Mouse (Mus musculus): Measurements from ENCODE around the gene Maml3.

The Maml3 gene

GRCm38 (mm10) chr3:51830821-51831429 is 274.0 kb downstream of the Maml3 start:
- DNase-seq (ENCODE audit: low read depth, low spot score), result no peak

GRCm38 (mm10) chr3:51825530-51825929 is 279.3 kb downstream of the Maml3 start:
- no peak for DNase-seq (ENCODE audit: low read depth, low spot score)

GRCm38 (mm10) chr3:51824506-51824905 is 280.4 kb downstream of the Maml3 start:
- no peak for DNase-seq (ENCODE audit: low read depth, low spot score)

- DNase-seq (ENCODE audit: low read depth, low spot score), result no peak
These were observed 283.3 kb downstream of the Maml3 start for GRCm38 (mm10) chr3:51821551-51821950.

- DNase-seq (ENCODE audit: low read depth, low spot score), result no peak
These were observed 285.8 kb downstream of the Maml3 start for GRCm38 (mm10) chr3:51819109-51819508.

GRCm38 (mm10) chr3:51817919-51818318 is 287.0 kb downstream of the Maml3 start:
- DNase-seq (ENCODE audit: low read depth, low spot score), result no peak

- no peak for DNase-seq (ENCODE audit: low read depth, low spot score)
These were observed 287.5 kb downstream of the Maml3 start for GRCm38 (mm10) chr3:51817329-51817728.

GRCm38 (mm10) chr3:51816517-51817285 is 288.2 kb downstream of the Maml3 start:
- DNase-seq (ENCODE audit: low read depth, low spot score), result no peak

- DNase-seq (ENCODE audit: low read depth, low spot score), result no peak
These were observed 290.8 kb downstream of the Maml3 start for GRCm38 (mm10) chr3:51814073-51814472.

- no peak for DNase-seq (ENCODE audit: low read depth, low spot score)
These were observed 291.7 kb downstream of the Maml3 start for GRCm38 (mm10) chr3:51813186-51813585.

- no peak for DNase-seq (ENCODE audit: low read depth, low spot score)
These were observed 294.1 kb downstream of the Maml3 start for GRCm38 (mm10) chr3:51810731-51811130.

GRCm38 (mm10) chr3:51809822-51810221 is 295.1 kb downstream of the Maml3 start:
- no peak for DNase-seq (ENCODE audit: low read depth, low spot score)

- DNase-seq (ENCODE audit: low read depth, low spot score), result no peak
These were observed 296.6 kb downstream of the Maml3 start for GRCm38 (mm10) chr3:51807981-51808870.

GRCm38 (mm10) chr3:51805488-51806318 is 299.2 kb downstream of the Maml3 start:
- no peak for DNase-seq (ENCODE audit: low read depth, low spot score)

GRCm38 (mm10) chr3:51803903-51804302 is 301.0 kb downstream of the Maml3 start:
- DNase-seq (ENCODE audit: low read depth, low spot score), result no peak

GRCm38 (mm10) chr3:51799650-51800049 is 305.2 kb downstream of the Maml3 start:
- DNase-seq (ENCODE audit: low read depth, low spot score), result no peak

- no peak for DNase-seq (ENCODE audit: low read depth, low spot score)
These were observed 308.0 kb downstream of the Maml3 start for GRCm38 (mm10) chr3:51796838-51797237.

GRCm38 (mm10) chr3:51796219-51796828 is 308.6 kb downstream of the Maml3 start:
- no peak for DNase-seq (ENCODE audit: low read depth, low spot score)

GRCm38 (mm10) chr3:51791542-51791941 is 313.3 kb downstream of the Maml3 start:
- no peak for DNase-seq (ENCODE audit: low read depth, low spot score)

- no peak for DNase-seq (ENCODE audit: low read depth, low spot score)
These were observed 315.4 kb downstream of the Maml3 start for GRCm38 (mm10) chr3:51789389-51789904.
